Mouse (Mus musculus) neural tube, embryonic 13.5 days (tissue): ENCODE data around the gene Gtf2i. TPM values are rescaled to one million over a fixed set of nuclear protein-coding genes. Genes with fewer than 3 reads are reported as not detected.
"Not testable (repeated sequence)": the region's sequence is repeated elsewhere in the genome, so short reads cannot be mapped to it uniquely, and the experiment has no call there.

Experiments used
- ATAC-seq: fragments of 200-750 bp; cut with Nextera tagmentation; 2 replicates; pipeline ENCODE4 v1.8.0; 2017; ENCODE audit warnings: low read depth, mild to moderate bottlenecking, moderate TSS enrichment, moderate library complexity
- H3K27ac ChIP-seq: fragments of 300-500 bp; sonication (generic); replicated peaks from 2 replicates; pipeline ENCODE4 v1.5.1; 2015; ENCODE audit warnings: moderate library complexity, mild to moderate bottlenecking, inconsistent platforms
- H3K27me3 ChIP-seq: fragments of 300-500 bp; sonication (generic); 2 replicates; pipeline ENCODE4 v1.6.1; 2015; ENCODE audit warnings: mild to moderate bottlenecking, inconsistent platforms
- H3K36me3 ChIP-seq: fragments of 300-500 bp; sonication (generic); 2 replicates; pipeline ENCODE4 v1.6.1; 2015; ENCODE audit warnings: mild to moderate bottlenecking, inconsistent platforms
- H3K4me1 ChIP-seq: fragments of 300-500 bp; sonication (generic); replicated peaks from 2 replicates; pipeline ENCODE4 v1.6.1; 2015; ENCODE audit warnings: inconsistent platforms
- H3K4me2 ChIP-seq: fragments of 300-500 bp; sonication (generic); 2 replicates; pipeline ENCODE4 v1.6.1; 2015; ENCODE audit warnings: inconsistent platforms, mild to moderate bottlenecking, moderate library complexity
- H3K4me3 ChIP-seq: fragments of 300-500 bp; sonication (generic); 2 replicates; pipeline ENCODE4 v1.5.1; 2015; ENCODE audit warnings: mild to moderate bottlenecking, inconsistent platforms
- H3K9ac ChIP-seq: fragments of 300-500 bp; sonication (generic); 2 replicates; pipeline ENCODE4 v1.6.1; 2015; ENCODE audit warnings: moderate library complexity, mild to moderate bottlenecking, inconsistent platforms
- H3K9me3 ChIP-seq: fragments of 300-500 bp; sonication (generic); 2 replicates; pipeline ENCODE4 v1.6.1; 2016; ENCODE audit warnings: inconsistent platforms
- WGBS: fragments of 180-500 bp; shearing (Covaris S2); methylation state at CpG from one replicate; pipeline ENCODE4 v1.1.7; 2015; 5-methylcytosine and 5-hydroxymethylcytosine counted together
- polyA plus RNA-seq: library from polyadenylated mRNA; unstranded; fragments of >200 nt; fragmentation: Nextera tagmentation; extraction: Ambion mirVana; gene quantifications from 2 replicates; pipeline ENCODE4 v1.2.1, GENCODE M21; 2015

The Gtf2i gene
- polyA plus RNA-seq, 1 experiment from 2014 or later, result 188 TPM

- H3K27ac ChIP-seq, result no peak overlapping the region
- ATAC-seq, result no peak
- 73% methylated on average over 10 of the region's 10 CpGs for WGBS
Observed at GRCm38 (mm10) chr5:134341321-134341720, 26.8 kb upstream of the Gtf2i start.

GRCm38 (mm10) chr5:134340101-134340522 lies 25.6 kb upstream of the Gtf2i start:
- no peaks in the 10 kb centered on the region for H3K27me3 ChIP-seq
- no peaks in the 10 kb centered on the region for H3K4me1 ChIP-seq
- H3K9ac ChIP-seq, result no peak overlapping the region
- no peak overlapping the region for H3K4me3 ChIP-seq
- no peak overlapping the region for H3K4me2 ChIP-seq
- no peaks in the 10 kb centered on the region for H3K36me3 ChIP-seq
- ATAC-seq, result no peak
- WGBS, result 15% methylated on average over 6 of the region's 6 CpGs
- H3K27ac ChIP-seq, result no peak overlapping the region
- no peaks in the 10 kb centered on the region for H3K9me3 ChIP-seq

More at GRCm38 (mm10) chr5:134341321-134341720, 26.8 kb upstream of the Gtf2i start:
- H3K36me3 ChIP-seq, result no peaks in the 10 kb centered on the region
- no peak overlapping the region for H3K4me3 ChIP-seq
- no peak overlapping the region for H3K9ac ChIP-seq
- no peaks in the 10 kb centered on the region for H3K9me3 ChIP-seq
- H3K4me1 ChIP-seq, result no peaks in the 10 kb centered on the region
- no peaks in the 10 kb centered on the region for H3K27me3 ChIP-seq
- no peak overlapping the region for H3K4me2 ChIP-seq

- not testable (repeated sequence) for H3K9ac ChIP-seq, H3K36me3 ChIP-seq, H3K4me2 ChIP-seq, ATAC-seq, H3K4me3 ChIP-seq, H3K27me3 ChIP-seq, H3K9me3 ChIP-seq, H3K27ac ChIP-seq, H3K4me1 ChIP-seq
- WGBS, result 47% methylated on average over 2 of the region's 2 CpGs
Observed at GRCm38 (mm10) chr5:134337012-134337411, 22.5 kb upstream of the Gtf2i start.

GRCm38 (mm10) chr5:134332743-134333142 lies 18.2 kb upstream of the Gtf2i start:
- Histone ChIP-seq H3K4me1 (0 out of 2 replicates have a peak, but pooled peaks cover 4% of the 10 kb centered on the region), H3K9ac (no peak overlapping the region), H3K36me3 (no peaks in the 10 kb centered on the region), H3K27ac (no peak overlapping the region), H3K9me3 (no peaks in the 10 kb centered on the region), H3K27me3 (no peaks in the 10 kb centered on the region), H3K4me3 (no peak overlapping the region), H3K4me2 (no peak overlapping the region)
- ATAC-seq, result no peak
- WGBS, result 26% methylated on average over 8 of the region's 8 CpGs

- Histone ChIP-seq H3K4me3 (no peak overlapping the region), H3K27me3 (no peaks in the 10 kb centered on the region), H3K9me3 (no peaks in the 10 kb centered on the region), H3K4me1 (0 out of 2 replicates have a peak, but pooled peaks cover 4% of the 10 kb centered on the region), H3K4me2 (no peak overlapping the region), H3K36me3 (no peaks in the 10 kb centered on the region), H3K9ac (no peak overlapping the region), H3K27ac (no peak overlapping the region)
- no peak for ATAC-seq
- 86% methylated on average over 2 of the region's 2 CpGs for WGBS
Observed at GRCm38 (mm10) chr5:134330082-134330481, 15.5 kb upstream of the Gtf2i start.

GRCm38 (mm10) chr5:134329311-134329710 lies 14.8 kb upstream of the Gtf2i start:
- H3K27ac ChIP-seq, result no peak overlapping the region
- 11% methylated on average over 4 of the region's 4 CpGs for WGBS
- no peak overlapping the region for H3K4me3 ChIP-seq
- no peak overlapping the region for H3K4me2 ChIP-seq
- no peaks in the 10 kb centered on the region for H3K36me3 ChIP-seq
- ATAC-seq, result no peak
- H3K9me3 ChIP-seq, result no peaks in the 10 kb centered on the region
- 0 out of 2 replicates have a peak, but pooled peaks cover 4% of the 10 kb centered on the region for H3K4me1 ChIP-seq
- no peaks in the 10 kb centered on the region for H3K27me3 ChIP-seq
- H3K9ac ChIP-seq, result no peak overlapping the region

GRCm38 (mm10) chr5:134328482-134329001 lies 14.0 kb upstream of the Gtf2i start:
- H3K4me2 ChIP-seq, result no peak overlapping the region
- H3K27me3 ChIP-seq, result no peaks in the 10 kb centered on the region
- H3K4me1 ChIP-seq, result 0 out of 2 replicates have a peak, but pooled peaks cover 4% of the 10 kb centered on the region
- H3K27ac ChIP-seq, result no peak overlapping the region
- no peaks in the 10 kb centered on the region for H3K36me3 ChIP-seq
- ATAC-seq, result no peak
- H3K9ac ChIP-seq, result no peak overlapping the region
- no peak overlapping the region for H3K4me3 ChIP-seq
- H3K9me3 ChIP-seq, result no peaks in the 10 kb centered on the region
- 84% methylated on average over 6 of the region's 6 CpGs for WGBS

- no peaks in the 10 kb centered on the region for H3K4me1 ChIP-seq
- H3K9me3 ChIP-seq, result no peaks in the 10 kb centered on the region
- H3K27ac ChIP-seq, result no peak overlapping the region
- no peaks in the 10 kb centered on the region for H3K36me3 ChIP-seq
- no peak for ATAC-seq
- H3K27me3 ChIP-seq, result no peaks in the 10 kb centered on the region
- no peak overlapping the region for H3K9ac ChIP-seq
- no peak overlapping the region for H3K4me2 ChIP-seq
- H3K4me3 ChIP-seq, result no peak overlapping the region
- 87% methylated on average over 13 of the region's 13 CpGs for WGBS
Observed at GRCm38 (mm10) chr5:134325856-134326566, 11.5 kb upstream of the Gtf2i start.

GRCm38 (mm10) chr5:134323869-134324268 lies 9.3 kb upstream of the Gtf2i start:
- Histone ChIP-seq H3K36me3 (no peaks in the 10 kb centered on the region), H3K4me1 (no peaks in the 10 kb centered on the region), H3K9me3 (no peaks in the 10 kb centered on the region), H3K27me3 (no peaks in the 10 kb centered on the region), H3K27ac (no peak overlapping the region), H3K9ac (no peak overlapping the region), H3K4me3 (no peak overlapping the region), H3K4me2 (no peak overlapping the region)
- WGBS, result 27% methylated on average over 2 of the region's 2 CpGs
- ATAC-seq, result no peak

- Histone ChIP-seq H3K9me3 (no peaks in the 10 kb centered on the region), H3K4me3 (no peak overlapping the region), H3K27ac (no peak overlapping the region), H3K4me2 (no peak overlapping the region), H3K27me3 (no peaks in the 10 kb centered on the region), H3K36me3 (no peaks in the 10 kb centered on the region), H3K4me1 (no peaks in the 10 kb centered on the region), H3K9ac (no peak overlapping the region)
- 86% methylated on average over 13 of the region's 13 CpGs for WGBS
- ATAC-seq, result no peak
Observed at GRCm38 (mm10) chr5:134323311-134323710, 8.8 kb upstream of the Gtf2i start.

- Histone ChIP-seq H3K4me1 (no peaks in the 10 kb centered on the region), H3K4me3 (no peak overlapping the region), H3K9me3 (no peaks in the 10 kb centered on the region), H3K9ac (no peak overlapping the region), H3K27me3 (no peaks in the 10 kb centered on the region), H3K4me2 (no peak overlapping the region), H3K27ac (no peak overlapping the region), H3K36me3 (no peaks in the 10 kb centered on the region)
- 87% methylated on average over 13 of the region's 13 CpGs for WGBS
- ATAC-seq, result no peak
Observed at GRCm38 (mm10) chr5:134322355-134322754, 7.8 kb upstream of the Gtf2i start.

- Histone ChIP-seq H3K27ac (no peak overlapping the region), H3K4me3 (no peak overlapping the region), H3K9me3 (no peaks in the 10 kb centered on the region), H3K4me1 (peaks cover 3% of the 10 kb centered on the region; the same call in 1 of the 2 replicates), H3K27me3 (no peaks in the 10 kb centered on the region), H3K4me2 (no peak overlapping the region), H3K9ac (no peak overlapping the region), H3K36me3 (no peaks in the 10 kb centered on the region)
- no peak for ATAC-seq
- WGBS, result 78% methylated on average over 7 of the region's 7 CpGs
Observed at GRCm38 (mm10) chr5:134321699-134322098, 7.1 kb upstream of the Gtf2i start.

- H3K9me3 ChIP-seq, result no peaks in the 10 kb centered on the region
- H3K9ac ChIP-seq, result no peak overlapping the region
- H3K4me2 ChIP-seq, result no peak overlapping the region
- no peak overlapping the region for H3K27ac ChIP-seq
- no peaks in the 10 kb centered on the region for H3K36me3 ChIP-seq
- ATAC-seq, result no peak
- peaks cover 20% of the 10 kb centered on the region for H3K4me1 ChIP-seq
- no peak overlapping the region for H3K4me3 ChIP-seq
- no peaks in the 10 kb centered on the region for H3K27me3 ChIP-seq
- 89% methylated on average over 6 of the region's 6 CpGs for WGBS
Observed at GRCm38 (mm10) chr5:134318903-134319302, 4.3 kb upstream of the Gtf2i start.
